Mouse (Mus musculus): ENCODE results near the gene Psma6. TPM values are rescaled to one million over a fixed set of nuclear protein-coding genes. Genes with fewer than 3 reads are reported as not detected.
"Not testable (repeated sequence)": the region's sequence is repeated elsewhere in the genome, so short reads cannot be mapped to it uniquely, and the experiment has no call there.

The Psma6 gene
- polyA plus RNA-seq, 1 experiment from 2014 or later = 358 TPM

DNA sequence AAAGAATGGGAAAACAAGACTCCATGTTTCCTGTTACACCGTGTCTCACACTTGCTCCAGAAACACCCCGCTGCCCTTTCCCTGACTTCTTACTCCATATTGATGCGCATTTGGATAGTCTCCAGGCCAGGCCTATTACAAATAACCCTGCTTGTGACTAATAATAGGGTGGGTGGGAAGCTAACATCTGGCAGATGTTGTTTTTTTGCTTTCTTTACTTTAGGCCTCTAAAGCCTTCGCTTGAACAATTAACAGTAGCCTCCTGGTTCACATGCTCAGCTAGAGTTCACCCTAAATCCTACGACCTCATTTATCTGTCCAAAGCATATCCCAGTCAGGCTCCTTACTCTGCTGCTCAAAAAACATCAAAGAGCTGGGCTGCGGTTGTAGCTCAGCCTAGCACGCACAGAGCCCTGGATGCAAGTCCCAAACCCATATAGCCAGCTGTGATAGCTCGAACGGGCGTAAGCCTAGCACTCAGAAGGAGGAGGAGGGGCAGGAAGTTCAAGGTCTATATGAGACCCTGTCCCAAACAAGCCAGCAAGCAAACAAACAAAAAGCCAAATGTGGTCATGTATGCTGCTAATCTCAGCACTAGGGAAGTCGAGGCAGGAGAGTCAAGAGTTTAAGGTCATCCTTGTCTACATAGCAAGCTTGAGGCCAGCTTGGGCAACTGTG is 3.9 kb downstream of the Psma6 start:
- no peak overlapping the region for H3K9ac ChIP-seq (ENCODE audit: low read length)
- 53% methylated on average over 11 of the region's 11 CpGs for WGBS
- no peak for DNase-seq (ENCODE audit: low spot score)
- H3K4me1 ChIP-seq (replicated peaks; ENCODE audit: control insufficient read depth, insufficient read depth) = peaks cover 4% of the 10 kb centered on the region; the same call in 1 of the 2 replicates
- no peaks in the 10 kb centered on the region for H3K27me3 ChIP-seq (ENCODE audit: control insufficient read depth, insufficient read depth, low read length)
- no peak overlapping the region for H3K4me3 ChIP-seq (ENCODE audit: low read depth, low read length)
- H3K4me2 ChIP-seq (replicated peaks; ENCODE audit: low read depth) = no peak overlapping the region
- H3K27ac ChIP-seq (replicated peaks) = no peak overlapping the region; the same call in 1 of the 2 replicates
- no peaks in the 10 kb centered on the region for H3K9me3 ChIP-seq (ENCODE audit: control insufficient read depth, low read length)
- ATAC-seq (ENCODE audit: low FRiP score, low TSS enrichment) = no peak; the same call in 1 of the 2 replicates
- H3K36me3 ChIP-seq (ENCODE audit: control insufficient read depth, insufficient read depth, low read length) = no peaks in the 10 kb centered on the region
- TF ChIP-seq CTCF (IDR thresholded peaks at IDR 0.05; ENCODE audit: low read depth) = no peak
- no peak for TF ChIP-seq EP300 (optimal IDR thresholded peaks at IDR 0.05)

DNA sequence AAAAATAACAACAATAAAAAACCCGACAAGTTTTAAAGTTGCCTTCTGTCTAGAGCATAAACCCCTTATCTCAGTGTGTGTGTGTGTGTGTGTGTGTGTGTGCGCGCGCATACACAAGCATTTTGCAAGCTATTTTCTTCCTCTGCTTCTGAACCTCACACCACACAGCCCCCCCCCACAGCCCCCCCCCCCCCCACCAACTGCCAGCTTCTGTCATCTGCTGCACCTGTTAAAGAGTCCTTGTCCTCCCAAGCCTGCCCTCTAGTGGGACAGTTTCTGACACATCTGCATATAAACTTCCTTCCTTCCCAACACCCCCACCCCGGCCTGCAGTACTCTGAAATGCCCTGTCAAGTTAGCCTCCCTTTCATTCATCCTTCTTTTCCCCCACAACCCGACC is 4.5 kb downstream of the Psma6 start:
- no peak overlapping the region; the same call in 1 of the 2 replicates for H3K27ac ChIP-seq (replicated peaks)

DNA sequence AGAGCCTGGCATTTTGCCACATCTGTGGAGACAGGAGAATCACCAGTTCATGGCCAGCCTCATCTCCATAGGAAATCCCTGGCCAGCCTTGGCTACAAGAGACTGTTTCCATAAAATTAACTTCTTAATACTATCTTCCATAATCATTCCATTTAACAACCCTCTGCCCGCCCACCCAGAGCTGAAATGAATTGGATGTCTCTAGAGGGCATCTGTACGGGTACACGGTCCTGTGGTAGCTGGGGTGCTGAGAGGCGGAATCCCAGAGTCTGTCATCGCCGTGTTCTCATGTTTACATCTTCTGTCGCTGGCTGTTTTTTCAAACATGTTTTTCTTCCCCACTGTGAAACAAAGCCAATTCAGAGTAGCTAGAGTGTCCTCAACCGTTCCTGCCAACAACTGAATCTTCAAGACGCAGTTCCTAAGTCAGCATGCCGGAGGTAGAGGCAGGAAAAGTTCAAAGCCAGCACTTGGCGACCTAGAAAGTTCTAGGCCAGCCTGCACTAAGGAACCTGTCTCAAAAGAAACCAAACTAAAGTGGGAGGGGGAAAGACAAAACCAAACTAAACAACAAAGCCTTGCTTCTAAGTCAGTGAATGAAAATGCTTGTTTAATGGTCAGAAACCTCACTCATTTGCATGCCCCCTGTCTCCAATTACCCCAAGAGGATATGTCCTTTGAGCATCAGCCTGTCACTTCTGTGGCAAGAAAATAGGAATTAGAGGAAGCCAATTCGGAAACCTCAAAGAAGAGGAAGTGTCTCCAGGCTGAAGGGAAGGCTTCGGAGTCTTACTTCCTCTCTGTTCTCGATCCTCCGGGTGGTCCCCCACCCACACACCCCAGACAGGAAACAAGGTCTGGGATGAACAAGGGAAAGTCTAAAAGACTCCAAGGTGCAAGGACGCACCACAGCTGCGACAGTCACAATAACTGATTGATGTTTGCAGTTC is 5.4 kb downstream of the Psma6 start:
- Histone ChIP-seq H3K27ac (replicated peaks) (no peak overlapping the region), H3K4me1 (replicated peaks; ENCODE audit: control insufficient read depth, insufficient read depth) (peaks cover 4% of the 10 kb centered on the region; the same call in 1 of the 2 replicates), H3K9ac (ENCODE audit: low read length) (no peak overlapping the region), H3K36me3 (ENCODE audit: control insufficient read depth, insufficient read depth, low read length) (no peaks in the 10 kb centered on the region), H3K4me3 (ENCODE audit: low read depth, low read length) (no peak overlapping the region), H3K4me2 (replicated peaks; ENCODE audit: low read depth) (no peak overlapping the region), H3K27me3 (ENCODE audit: control insufficient read depth, insufficient read depth, low read length) (no peaks in the 10 kb centered on the region), H3K9me3 (ENCODE audit: control insufficient read depth, low read length) (no peaks in the 10 kb centered on the region)
- TF ChIP-seq EP300 (optimal IDR thresholded peaks at IDR 0.05) = no peak
- no peak for TF ChIP-seq CTCF (IDR thresholded peaks at IDR 0.05; ENCODE audit: low read depth)
- WGBS = 67% methylated on average over 17 of the region's 17 CpGs
- no peak for ATAC-seq (ENCODE audit: low FRiP score, low TSS enrichment)
- DNase-seq (ENCODE audit: low spot score) = no peak

More for the DNA sequence above, 4.5 kb downstream of the Psma6 start:
- Histone ChIP-seq H3K4me1 (replicated peaks; ENCODE audit: control insufficient read depth, insufficient read depth) (peaks cover 4% of the 10 kb centered on the region; the same call in 1 of the 2 replicates), H3K4me3 (ENCODE audit: low read depth, low read length) (no peak overlapping the region), H3K9me3 (ENCODE audit: control insufficient read depth, low read length) (no peaks in the 10 kb centered on the region), H3K27me3 (ENCODE audit: control insufficient read depth, insufficient read depth, low read length) (no peaks in the 10 kb centered on the region), H3K9ac (ENCODE audit: low read length) (no peak overlapping the region), H3K4me2 (replicated peaks; ENCODE audit: low read depth) (no peak overlapping the region), H3K36me3 (ENCODE audit: control insufficient read depth, insufficient read depth, low read length) (no peaks in the 10 kb centered on the region)
- peak; percentile 60 for DNase-seq (ENCODE audit: low spot score)
- ATAC-seq (ENCODE audit: low FRiP score, low TSS enrichment) = 0 out of 2 replicates have a peak, but pooled peaks have one; percentile 7
- TF ChIP-seq CTCF (IDR thresholded peaks at IDR 0.05; ENCODE audit: low read depth) = peak; percentile 66
- TF ChIP-seq EP300 (optimal IDR thresholded peaks at IDR 0.05) = no peak
- WGBS = 69% methylated on average over 6 of the region's 6 CpGs

DNA sequence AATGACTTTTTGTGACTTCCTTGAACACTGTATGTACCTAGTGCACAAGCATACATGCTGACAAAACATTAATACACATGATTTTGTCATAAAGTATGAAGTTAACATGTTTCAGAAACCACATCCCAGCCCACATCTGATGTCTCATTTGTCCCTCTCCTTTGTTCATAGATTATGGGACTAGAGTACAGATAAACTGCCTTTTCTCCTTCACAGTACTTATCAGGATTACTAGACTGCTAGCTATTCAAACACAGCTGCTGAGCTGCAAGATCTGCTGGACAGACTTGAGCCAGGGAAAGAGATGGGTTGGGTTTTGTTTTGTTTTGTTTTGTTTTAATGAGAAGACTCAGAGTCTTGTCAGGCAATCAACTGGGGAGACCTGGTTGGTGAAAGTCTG is 8.1 kb downstream of the Psma6 start:
- ATAC-seq (ENCODE audit: low FRiP score, low TSS enrichment) (no peak; the same call in 1 of the 2 replicates), DNase-seq (ENCODE audit: low spot score) (no peak)

DNA sequence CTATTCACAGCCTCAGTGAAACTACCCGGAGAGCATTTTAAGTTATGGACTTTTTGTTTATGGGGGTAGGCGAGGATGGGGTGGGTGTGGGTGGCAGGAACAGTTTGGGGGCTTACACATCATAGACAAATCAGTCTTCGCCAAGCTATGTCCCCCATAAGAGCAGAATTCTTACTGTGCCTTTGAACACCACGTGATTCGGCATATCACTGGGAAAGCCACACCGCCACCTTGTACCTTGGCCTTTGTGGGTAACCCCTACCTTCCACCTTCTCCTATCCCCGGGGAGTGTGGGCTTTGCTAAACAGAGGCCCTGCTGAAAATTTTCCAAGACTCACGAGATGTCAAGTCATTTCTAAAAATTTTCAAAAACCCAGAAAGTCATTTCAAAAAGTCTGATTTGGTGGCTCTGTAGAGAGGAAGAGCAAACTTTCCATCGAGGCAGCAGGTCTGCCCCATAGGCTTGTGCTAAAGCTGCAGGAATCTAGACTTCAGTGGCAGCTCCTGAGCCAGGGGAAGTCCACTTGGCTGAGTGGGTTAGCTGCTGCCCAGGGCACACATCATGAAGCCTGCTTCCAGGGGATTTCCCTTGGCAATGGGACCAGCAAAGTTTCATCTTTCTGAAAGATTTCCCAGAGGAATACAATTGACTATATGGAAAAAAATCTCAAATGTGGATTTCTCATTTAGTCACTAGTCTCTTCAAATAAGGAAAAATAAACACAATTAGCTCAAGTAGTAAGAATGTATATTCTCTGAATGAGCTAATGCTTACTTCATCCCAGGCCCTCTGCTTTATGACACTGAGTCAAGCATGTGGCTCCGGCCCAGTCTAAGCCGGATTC is 8.9 kb downstream of the Psma6 start:
- TF ChIP-seq CTCF (IDR thresholded peaks at IDR 0.05; ENCODE audit: low read depth) = no peak
- no peak for TF ChIP-seq EP300 (optimal IDR thresholded peaks at IDR 0.05)
- DNase-seq (ENCODE audit: low spot score) = no peak
- peaks cover 8% of the 10 kb centered on the region; the same call in 1 of the 2 replicates for H3K4me1 ChIP-seq (replicated peaks; ENCODE audit: control insufficient read depth, insufficient read depth)
- H3K27me3 ChIP-seq (ENCODE audit: control insufficient read depth, insufficient read depth, low read length) = no peaks in the 10 kb centered on the region
- no peak for ATAC-seq (ENCODE audit: low FRiP score, low TSS enrichment)
- no peak overlapping the region for H3K4me3 ChIP-seq (ENCODE audit: low read depth, low read length)
- H3K9ac ChIP-seq (ENCODE audit: low read length) = no peak overlapping the region
- no peak overlapping the region for H3K4me2 ChIP-seq (replicated peaks; ENCODE audit: low read depth)
- no peak overlapping the region for H3K27ac ChIP-seq (replicated peaks)
- 69% methylated on average over 11 of the region's 11 CpGs for WGBS
- no peaks in the 10 kb centered on the region for H3K9me3 ChIP-seq (ENCODE audit: control insufficient read depth, low read length)
- H3K36me3 ChIP-seq (ENCODE audit: control insufficient read depth, insufficient read depth, low read length) = no peaks in the 10 kb centered on the region

More for the DNA sequence above, 8.1 kb downstream of the Psma6 start:
- Histone ChIP-seq H3K4me3 (ENCODE audit: low read depth, low read length) (no peak overlapping the region), H3K36me3 (ENCODE audit: control insufficient read depth, insufficient read depth, low read length) (no peaks in the 10 kb centered on the region), H3K9ac (ENCODE audit: low read length) (no peak overlapping the region), H3K9me3 (ENCODE audit: control insufficient read depth, low read length) (no peaks in the 10 kb centered on the region), H3K27ac (replicated peaks) (no peak overlapping the region; the same call in 1 of the 2 replicates), H3K4me1 (replicated peaks; ENCODE audit: control insufficient read depth, insufficient read depth) (peaks cover 4% of the 10 kb centered on the region; the same call in 1 of the 2 replicates), H3K27me3 (ENCODE audit: control insufficient read depth, insufficient read depth, low read length) (no peaks in the 10 kb centered on the region), H3K4me2 (replicated peaks; ENCODE audit: low read depth) (no peak overlapping the region)
- TF ChIP-seq EP300 (optimal IDR thresholded peaks at IDR 0.05) (no peak), CTCF (IDR thresholded peaks at IDR 0.05; ENCODE audit: low read depth) (no peak)

DNA sequence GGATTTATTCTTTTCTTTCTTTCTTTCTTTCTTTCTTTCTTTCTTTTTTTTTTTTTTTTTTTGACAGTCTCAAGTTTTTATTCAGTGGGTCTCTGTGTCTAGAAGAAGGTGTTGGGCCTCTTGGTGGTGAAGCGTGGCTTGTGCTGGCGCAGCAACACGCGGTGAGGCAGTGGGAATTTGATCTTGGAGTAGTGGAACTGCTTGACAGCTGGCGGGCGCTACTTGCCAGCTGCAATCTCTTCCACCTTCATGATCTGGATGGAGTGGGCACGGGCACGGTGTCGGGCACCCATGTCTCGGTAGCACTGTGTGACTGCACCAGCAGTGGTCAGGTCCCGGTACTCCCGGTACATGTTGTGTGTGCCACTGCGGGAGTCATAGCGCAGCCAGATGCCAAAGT is 11.6 kb downstream of the Psma6 start:
- not testable (repeated sequence) for H3K4me3 ChIP-seq (ENCODE audit: low read depth, low read length); H3K4me1 ChIP-seq (replicated peaks; ENCODE audit: control insufficient read depth, insufficient read depth); H3K36me3 ChIP-seq (ENCODE audit: control insufficient read depth, insufficient read depth, low read length); ATAC-seq (ENCODE audit: low FRiP score, low TSS enrichment); H3K27me3 ChIP-seq (ENCODE audit: control insufficient read depth, insufficient read depth, low read length); DNase-seq (ENCODE audit: low spot score); H3K27ac ChIP-seq (replicated peaks); H3K9ac ChIP-seq (ENCODE audit: low read length); H3K9me3 ChIP-seq (ENCODE audit: control insufficient read depth, low read length); H3K4me2 ChIP-seq (replicated peaks; ENCODE audit: low read depth)
- WGBS = 93% methylated on average over 14 of the region's 14 CpGs

Measured in stomach, postnatal 0 days (tissue).